Mouse (Mus musculus): Measurements from ENCODE around the gene Nlgn2.

- no peak for TF ChIP-seq GATA1 (IDR thresholded peaks at IDR 0.05; ENCODE audit: low read length)
- no peak for TF ChIP-seq TAL1 (IDR thresholded peaks at IDR 0.05; ENCODE audit: low read length)
Measured at GRCm38 (mm10) chr11:69822080-69822479, 15.5 kb downstream of the Nlgn2 start, which contains the start of gene Spem1.
